Mouse (Mus musculus): ENCODE measurements around the gene Krt23.

GRCm38 (mm10) chr11:99466316-99466715 lies 26.6 kb downstream of the Krt23 start:
- TF ChIP-seq CTCF (IDR thresholded peaks at IDR 0.05; ENCODE audit: control insufficient read depth, insufficient read depth, low read length) (no peak), POLR2A (IDR thresholded peaks at IDR 0.05; ENCODE audit: borderline replicate concordance, control insufficient read depth, low read depth, low read length) (no peak)
